Mouse (Mus musculus): ENCODE measurements around the gene 2900026A02Rik.

Gene 2900026A02Rik

DNA sequence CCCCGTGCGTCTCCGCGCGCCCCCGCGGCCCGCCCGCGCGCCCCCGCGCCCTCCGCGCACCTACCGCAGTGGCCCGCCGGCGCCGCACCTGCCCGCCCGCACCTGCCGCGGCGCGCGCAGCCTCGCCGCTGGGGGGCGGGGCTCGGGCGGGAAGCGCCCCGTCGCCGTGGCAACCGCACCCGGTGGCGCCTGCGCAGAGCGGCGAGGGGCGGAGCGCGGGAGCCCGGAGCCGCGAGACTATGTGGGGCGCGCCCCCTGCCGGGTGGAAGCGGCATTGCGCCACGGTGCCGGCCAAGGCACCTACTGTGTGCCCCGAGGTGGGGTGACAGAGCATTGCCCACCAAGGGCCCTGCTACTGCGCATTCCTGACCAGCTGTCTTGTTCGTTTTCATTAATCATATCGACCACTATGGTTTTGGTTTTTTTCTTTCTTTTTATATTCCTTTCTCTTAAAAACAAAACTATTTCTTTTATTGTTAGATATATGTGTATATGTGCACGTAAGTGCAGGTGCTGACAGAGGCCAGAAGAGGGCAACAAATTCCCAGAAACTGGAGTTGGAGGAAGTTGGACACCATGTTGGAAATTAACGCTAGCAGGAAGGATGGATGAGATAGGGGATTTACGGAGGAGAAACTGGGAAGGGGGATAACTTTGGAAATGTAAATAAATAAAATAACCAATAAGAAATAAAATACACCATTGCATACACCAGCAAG is at the start of gene 2900026A02Rik:
TSS of gene 2900026A02Rik (minus strand) at position 90 of the 719 bp plus-strand sequence.
- DNase-seq (ENCODE audit: low read depth, low spot score), result no peak

DNA sequence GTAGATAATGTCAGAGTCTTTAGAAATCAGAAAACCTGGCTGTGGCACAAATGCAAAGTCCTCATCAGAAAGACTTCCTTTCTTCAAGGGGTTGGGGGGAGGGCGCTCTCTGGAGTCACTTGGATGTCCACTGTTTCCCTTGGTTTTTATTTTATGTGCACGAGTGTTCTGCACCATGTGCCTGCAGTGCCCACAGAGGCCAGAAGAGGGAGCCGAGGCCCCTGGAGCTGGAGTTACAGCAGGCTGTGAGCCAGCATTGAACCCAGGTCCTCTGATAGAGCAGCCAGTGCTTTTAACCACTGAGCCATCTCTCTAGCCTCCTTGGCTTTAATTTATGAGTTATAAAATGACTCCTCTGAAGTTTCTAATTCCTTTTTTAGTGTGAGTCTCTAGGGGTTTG is 49.0 kb upstream of the 2900026A02Rik start:
- DNase-seq (ENCODE audit: low read depth, low spot score), result no peak

DNA sequence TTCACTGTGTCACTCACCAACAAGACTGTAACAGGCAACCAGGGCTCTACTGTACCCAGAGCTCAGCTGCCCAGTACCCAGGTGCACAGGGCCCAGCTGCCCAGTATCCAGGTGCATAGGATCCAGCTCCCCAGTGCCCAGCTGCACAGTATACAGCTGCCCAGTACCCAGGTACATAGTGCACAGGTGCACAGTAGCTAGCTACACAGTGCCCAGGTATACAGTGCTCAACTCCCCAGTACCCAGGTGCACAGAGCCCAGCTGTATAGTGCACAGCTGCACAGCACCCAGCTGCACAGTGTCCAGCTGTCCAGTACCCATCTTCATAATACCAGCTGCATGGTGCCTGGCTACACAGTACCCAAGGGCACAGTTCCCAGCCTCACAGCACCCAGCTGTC is 47.2 kb upstream of the 2900026A02Rik start:
- no peak for DNase-seq (ENCODE audit: low read depth, low spot score)

DNA sequence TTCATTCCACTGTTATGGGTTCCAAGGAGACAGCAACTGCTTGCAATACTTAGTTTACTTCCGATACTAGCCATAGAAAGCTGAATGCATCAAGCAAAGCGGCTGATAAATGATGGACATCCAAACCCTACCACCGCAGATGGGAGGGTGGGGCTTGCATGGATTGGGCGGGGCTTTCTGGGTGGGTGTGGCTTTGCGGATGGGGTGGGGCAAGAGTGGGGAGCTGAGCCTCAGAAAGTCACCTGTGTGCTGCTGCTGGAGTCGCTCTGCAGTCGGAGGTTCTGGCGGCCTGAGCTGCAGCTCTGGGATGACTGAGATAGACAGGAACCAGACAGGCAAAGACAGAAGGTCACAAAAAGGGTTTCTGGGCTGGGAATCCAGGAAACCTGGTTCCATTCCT is 44.6 kb upstream of the 2900026A02Rik start:
- DNase-seq (ENCODE audit: low read depth, low spot score), result no peak

DNA sequence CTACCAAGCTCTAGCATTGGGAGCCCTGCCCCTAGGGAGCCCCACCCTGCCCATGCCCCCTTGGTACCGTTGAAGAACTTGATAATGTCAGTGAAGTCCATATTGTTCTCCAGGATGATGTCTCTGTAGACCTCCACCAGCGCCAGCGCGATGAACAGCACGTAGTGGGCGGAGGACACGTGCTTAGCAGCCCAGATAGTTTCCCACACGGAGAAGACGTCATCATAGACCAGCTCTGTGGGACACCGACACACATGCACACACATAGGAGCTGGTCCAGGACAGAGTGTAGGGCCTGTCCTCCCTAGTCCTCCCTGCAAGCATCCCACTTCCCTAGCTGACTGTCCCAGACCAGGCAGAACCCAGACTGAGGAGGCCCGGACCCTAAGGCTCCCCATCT is 29.8 kb upstream of the 2900026A02Rik start:
- peak; percentile 28 for DNase-seq (ENCODE audit: low read depth, low spot score)

DNA sequence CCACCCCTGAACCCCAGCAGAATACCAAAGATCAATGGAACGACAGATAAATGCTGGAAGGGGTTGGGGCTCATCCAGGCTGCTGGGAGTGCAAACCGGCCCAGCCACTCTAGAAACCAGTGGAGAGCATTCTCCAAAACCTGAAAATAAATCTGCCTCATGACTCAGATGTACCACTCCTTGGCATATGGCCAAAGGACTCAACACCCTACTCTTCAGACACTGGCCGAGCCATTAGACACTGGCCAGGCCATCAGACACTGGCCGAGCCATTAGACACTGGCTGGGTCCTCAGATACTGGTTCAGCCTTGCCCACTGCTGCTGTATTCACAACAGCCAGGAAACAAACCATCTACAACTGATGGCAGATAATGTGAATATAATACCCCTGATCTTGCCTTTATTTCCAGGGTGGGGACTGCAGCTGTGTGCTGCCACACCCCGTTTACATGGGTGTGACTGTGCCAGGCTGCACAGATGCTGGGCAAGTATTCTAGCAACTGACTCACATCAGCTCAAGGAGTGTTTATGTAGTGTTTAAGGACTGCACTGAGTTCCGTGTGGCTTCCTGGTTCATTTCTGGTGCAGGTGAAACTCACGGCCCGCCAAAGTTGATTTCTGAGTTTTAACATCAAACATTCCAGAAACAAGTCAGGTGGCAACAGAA is 28.4 kb upstream of the 2900026A02Rik start:
- DNase-seq (ENCODE audit: low read depth, low spot score), result no peak

DNA sequence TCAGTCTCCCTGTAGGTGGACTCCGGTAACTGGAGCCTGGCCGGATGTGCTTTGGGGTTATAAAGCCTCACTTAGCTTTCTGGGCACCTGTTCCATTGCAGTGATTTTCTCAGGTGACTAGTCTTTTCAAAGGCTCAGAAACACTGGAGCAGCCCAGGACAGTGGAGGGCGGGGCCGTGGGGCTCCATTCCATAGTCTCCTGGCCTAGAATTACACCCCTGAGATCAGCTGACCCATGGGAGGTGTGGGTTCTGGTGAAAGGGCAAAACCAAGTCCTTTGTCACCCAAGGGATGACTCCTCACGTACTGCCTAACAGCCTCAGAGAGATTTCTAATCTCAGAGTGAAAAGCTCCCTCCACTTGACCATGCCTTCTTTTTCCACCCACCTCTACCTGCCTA is 9.2 kb upstream of the 2900026A02Rik start:
- no peak for DNase-seq (ENCODE audit: low read depth, low spot score)

DNA sequence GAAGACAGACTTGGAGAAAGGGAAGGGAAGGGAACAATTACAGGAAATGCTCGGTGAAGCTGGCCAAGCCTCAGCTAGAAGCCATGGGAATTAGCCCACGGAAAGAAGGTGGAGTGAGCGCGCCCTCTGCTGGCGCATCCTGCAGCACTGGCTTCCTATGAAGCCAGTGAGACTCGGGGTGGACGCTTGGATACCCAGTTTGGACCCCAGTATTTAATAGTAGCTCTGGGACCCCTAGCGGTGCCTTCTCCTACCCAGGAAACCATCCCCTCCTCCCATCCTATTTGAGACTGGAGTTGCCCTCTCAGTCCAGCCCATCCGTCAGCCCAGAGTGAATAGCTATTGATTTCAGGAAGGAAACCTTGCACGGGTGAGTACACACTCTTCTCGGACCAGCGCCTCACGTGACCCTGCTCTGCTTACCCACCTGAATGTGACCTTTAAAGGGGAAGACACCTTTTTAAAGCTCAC is 5.6 kb upstream of the 2900026A02Rik start, which contains the start of gene Tmem211:
TSS of gene Tmem211 (plus strand) at position 278 of the 471 bp plus-strand sequence.
- DNase-seq (ENCODE audit: low read depth, low spot score), result peak; percentile 60

DNA sequence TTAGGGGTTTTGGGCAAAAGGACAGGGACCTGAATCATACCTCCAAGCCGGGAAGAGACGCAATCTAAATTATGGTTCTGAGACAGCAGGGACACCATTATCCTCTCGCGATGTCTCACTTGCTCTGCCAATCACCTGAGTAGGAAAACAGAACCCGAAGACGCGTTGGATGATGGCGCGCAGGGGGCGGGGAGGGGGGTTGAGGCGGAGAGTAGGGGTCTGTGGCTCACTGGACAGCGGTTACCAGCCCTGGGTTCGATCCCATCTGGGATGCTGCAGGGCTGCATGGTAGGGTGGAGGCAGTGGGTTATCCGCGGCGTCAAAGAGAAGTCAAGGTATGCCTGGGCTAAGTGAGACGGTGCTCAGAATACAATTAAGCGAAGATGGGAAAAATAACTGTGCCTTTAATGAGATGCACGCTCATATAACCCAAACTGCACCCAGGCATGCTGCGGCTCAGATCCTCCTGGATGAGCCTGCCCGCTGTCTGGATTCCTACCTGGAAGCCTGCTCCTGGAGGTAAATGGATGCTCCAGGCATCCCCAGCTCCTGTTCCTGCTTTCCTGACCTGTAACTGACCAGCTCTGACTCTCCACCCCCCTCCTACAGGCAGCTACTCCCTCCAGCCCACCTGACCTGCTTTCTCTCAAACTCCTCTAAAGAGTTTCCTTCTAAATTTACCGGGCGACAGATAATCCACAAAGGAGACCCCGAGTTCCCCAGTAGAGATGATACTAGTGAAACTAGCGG is 4.8 kb upstream of the 2900026A02Rik start:
- DNase-seq (ENCODE audit: low read depth, low spot score), result no peak

DNA sequence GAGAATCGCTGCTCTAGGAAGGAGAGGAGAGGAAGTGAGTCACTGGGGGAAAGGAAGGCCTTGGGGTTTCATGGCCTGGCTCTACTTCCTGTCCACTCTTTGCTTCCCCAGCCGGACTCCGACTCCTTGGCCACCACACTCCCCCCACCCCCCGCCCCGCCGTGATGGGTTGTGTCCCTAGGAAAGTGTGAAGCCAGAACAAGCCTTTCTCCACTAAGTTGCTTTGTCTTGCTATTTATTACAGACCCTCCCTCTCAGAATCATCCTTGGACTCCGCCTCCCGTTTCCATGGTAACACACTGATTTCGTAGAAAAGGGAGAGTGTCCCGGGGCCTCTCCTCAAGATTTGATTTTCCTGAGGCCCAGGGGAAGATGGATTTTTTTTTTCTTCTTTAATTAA is 4.2 kb upstream of the 2900026A02Rik start:
- DNase-seq (ENCODE audit: low read depth, low spot score), result no peak

DNA sequence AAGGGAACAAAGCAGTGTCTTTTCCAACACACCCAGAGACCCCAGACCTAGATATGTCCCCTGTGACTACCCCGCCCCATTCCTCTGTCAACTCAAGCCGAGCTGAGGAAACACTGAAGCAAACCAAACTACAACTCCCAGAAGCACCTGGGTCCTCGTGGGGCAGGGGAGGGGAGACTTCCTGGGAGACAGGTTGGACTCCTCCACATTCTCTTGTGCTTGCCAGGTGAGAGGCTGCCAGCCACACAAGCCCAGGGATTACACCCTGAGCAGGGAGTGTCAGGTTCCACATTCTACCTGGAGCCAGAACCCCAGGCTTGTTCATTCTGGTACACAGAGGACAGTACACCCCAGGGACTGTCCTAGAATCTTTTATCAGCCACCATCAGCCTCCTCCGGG is 2.9 kb upstream of the 2900026A02Rik start:
- no peak for DNase-seq (ENCODE audit: low read depth, low spot score)

DNA sequence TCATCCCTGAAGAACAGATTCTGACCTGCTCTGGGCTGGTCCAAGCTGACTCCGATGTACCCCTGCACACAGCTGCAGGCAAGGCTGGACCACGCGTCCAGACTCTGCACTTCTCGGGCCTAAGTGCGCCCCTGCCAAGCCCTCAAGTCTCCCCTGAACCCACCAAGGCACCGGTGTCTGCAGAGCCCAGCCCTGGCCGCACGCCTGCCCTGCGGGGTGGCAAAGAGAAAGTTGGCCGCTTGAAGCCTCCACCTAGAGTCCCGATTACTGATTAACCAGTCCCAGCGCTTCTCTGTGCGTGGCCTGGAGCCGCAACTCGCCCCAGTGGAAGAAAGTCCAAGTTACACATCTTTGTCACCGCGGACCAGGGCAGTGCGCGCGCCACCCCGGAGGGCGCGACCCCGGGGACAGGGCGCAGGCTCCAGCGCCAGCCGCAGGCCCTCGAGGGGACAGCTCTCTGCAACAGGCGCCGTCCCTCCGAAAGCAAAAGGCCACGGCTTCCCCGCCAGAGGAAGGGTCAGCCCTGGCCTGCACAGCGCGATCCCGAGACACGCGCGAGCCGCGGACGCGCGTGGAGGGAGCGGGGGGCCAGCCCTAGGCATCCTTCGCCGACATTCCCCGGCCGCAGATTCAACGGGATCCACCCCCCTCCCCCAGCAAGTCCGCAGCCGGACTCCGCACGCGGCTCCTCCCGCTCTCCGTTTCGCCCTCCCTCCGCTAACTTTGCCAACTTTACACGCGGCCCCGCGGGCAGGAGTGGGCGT is 471 bp downstream of the 2900026A02Rik start:
- DNase-seq (ENCODE audit: low read depth, low spot score), result no peak

DNA sequence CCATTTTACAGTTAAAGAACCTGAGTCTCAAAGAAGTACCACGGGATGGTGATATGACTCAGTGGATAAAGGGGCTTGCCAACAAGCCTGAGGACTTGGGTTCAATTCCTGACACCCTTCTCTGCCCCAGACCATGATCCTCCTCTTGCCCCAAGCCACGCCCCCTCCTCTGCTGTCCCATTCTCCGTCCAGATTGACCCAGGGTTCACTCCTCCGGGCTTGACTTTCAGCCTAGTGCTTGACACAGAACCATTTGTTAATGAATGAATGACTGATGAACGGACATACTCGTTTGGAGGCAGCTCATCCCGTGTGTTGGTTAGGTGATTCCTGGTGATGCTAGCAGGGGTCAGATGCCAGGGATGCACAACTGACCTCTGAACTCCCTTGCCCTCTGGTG is 1.2 kb downstream of the 2900026A02Rik start:
- DNase-seq (ENCODE audit: low read depth, low spot score), result no peak

DNA sequence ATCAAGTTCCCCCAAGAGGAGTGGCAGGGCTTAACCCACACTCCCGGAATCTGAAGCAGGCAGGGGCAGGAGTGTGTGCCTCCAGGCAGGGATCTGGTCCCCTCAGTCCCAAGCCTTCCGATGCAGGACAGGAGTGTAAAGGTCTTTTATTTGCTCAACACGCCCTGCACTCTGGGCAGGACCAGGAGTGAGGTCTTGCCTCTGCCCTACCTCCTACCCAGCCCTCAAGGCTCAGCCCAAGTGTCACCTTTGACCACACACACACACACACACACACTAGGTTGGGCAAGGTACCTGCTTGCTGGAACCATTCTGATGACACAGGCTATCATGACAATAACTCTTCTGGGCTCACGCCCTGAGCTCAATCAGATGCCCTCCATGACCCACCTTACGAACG is 1.6 kb downstream of the 2900026A02Rik start:
- no peak for DNase-seq (ENCODE audit: low read depth, low spot score)

DNA sequence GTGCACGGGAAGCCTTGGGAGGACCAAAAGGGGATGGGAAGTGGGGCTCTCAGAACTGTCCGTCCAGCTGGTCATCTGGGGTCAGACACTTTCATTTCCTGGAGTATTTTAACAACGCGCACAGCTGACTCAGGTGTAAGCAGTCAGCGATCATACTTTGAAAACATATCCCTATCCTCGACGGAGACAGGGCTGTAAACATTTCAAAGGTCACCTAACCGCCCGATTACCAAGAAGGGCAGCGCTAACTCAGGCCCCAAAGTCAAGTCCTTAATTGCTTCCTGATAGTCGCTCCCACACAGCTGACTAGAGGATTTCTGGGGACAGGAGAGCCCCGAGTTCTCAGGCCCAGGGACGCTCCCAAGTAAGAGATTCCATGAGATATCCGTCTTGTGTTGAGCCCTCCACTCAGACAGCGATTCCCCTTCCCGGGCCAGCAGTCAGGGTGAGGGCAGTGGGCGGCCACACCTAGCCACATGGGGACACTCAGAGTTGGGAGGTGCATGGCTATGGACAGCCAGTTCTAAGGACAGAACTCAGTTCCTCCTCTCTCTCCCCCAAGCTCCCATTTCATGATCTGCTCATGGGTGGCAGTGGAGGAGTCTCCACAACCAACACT is 2.3 kb downstream of the 2900026A02Rik start:
- DNase-seq (ENCODE audit: low read depth, low spot score), result no peak

DNA sequence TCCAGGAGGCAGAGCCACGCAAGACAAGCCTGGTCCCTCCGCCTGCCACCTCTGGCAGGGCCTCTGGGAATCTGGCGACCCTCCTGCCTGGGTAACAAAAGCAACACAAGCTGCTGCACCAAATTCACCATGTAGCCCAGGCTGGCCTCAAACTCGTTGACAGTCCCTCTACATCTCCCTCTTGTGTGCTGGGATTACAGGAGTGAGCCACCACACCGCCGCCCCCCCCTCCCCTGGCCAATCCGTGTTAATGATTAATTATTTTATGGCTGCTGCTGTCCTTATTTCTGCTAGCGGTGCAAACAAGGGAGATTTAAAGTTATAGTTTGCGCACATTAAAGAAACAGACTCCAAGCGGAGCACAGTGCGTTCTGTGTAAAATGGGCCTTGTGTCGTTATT is 4.0 kb downstream of the 2900026A02Rik start:
- DNase-seq (ENCODE audit: low read depth, low spot score), result no peak

DNA sequence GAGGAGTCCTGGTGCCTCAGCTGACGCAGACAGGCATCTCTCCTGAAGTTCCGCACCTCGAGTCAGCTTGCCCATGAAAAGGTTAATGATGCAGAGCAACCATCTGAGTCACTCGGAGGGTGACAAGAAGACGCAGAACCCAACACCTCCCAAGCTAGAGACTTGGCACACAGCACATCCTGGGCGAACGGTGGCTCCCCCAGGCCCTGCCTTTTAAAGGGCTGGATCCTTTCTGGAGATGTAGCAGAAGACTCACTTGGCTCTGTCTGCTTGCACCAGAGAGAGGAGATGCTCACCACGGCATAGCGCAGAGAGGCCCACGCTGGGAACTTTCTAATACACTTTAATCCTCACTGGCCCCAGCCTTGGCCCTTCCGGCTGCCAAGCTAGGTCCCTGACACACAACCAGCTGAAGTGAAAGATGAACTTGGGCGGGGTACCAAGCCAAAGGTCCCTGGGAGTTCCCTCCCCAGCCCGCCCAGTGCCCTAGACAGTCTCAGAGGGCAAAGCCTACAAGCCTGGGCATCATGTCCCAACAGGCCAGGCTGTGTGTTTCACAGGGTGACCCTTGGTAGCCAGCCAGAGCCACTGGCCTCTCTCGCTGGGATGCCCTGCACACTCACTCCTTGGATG is 4.6 kb downstream of the 2900026A02Rik start:
- no peak for DNase-seq (ENCODE audit: low read depth, low spot score)

DNA sequence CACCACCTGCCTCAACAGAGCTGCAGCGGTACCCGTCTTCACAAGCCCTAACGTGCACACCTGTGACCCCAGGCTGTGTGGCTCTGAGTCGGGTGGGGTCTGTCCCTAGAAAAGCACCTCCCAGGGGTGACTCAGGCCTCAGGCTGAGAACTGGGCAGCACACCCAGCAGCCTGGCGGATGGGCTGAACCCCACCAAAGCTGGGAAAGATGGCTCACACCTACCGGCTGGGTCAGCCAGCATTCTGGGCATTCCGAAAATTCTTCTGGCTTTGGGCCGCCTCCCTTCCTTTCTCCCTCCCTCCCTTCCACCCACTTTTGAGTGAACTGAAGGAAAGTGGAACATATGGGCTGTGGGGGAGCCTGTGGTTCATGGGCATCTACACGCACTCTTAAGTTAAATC is 5.4 kb downstream of the 2900026A02Rik start:
- DNase-seq (ENCODE audit: low read depth, low spot score), result peak; percentile 52

DNA sequence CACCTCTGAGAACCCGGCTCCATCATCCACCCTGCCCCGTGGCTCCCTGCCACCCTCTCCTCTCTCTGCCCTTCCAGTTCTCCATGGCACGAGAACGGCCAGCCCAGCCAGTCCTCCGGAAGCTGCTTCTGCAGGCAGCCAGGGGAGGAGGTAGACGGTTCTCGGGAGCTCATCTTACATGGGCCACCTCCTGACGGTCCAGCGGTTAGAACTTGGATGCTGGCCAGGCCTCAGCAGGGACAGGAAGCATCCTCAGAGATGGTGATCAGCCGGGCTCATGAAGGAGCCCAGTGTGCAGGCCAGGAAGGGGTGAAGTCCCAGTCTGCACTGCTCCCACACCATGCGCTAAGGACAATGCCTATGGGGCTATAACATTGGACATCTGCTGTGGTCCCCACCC is 6.6 kb downstream of the 2900026A02Rik start:
- DNase-seq (ENCODE audit: low read depth, low spot score), result no peak

DNA sequence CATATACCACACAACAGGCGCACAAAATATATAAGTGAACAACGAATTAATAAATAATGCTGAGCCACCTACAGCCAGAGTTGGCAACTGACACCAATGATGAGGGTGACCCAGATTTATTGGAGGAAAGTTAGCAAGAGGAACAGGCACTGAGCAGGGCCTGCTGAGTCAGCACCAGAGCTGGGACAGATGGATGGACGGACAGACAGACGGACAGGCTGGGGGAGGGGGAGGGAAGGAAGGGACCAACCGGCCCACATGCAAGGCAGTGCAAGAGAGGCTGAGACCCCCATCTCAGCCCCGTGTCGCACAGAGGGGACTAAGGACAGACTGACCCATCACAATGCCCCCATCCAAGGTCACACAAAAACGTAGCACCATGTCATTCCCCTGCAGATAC is 7.0 kb downstream of the 2900026A02Rik start:
- no peak for DNase-seq (ENCODE audit: low read depth, low spot score)
